Mouse (Mus musculus): ENCODE measurements around the gene Asz1.

The Asz1 gene

GRCm38 (mm10) chr6:18108934-18109333 is at the start of gene Asz1:
Asz1 (minus strand) TSS chr6:18109061.
- DNase-seq (ENCODE audit: low read depth in 1 of 2, low spot score in 2 of 2), result no peak

DNA sequence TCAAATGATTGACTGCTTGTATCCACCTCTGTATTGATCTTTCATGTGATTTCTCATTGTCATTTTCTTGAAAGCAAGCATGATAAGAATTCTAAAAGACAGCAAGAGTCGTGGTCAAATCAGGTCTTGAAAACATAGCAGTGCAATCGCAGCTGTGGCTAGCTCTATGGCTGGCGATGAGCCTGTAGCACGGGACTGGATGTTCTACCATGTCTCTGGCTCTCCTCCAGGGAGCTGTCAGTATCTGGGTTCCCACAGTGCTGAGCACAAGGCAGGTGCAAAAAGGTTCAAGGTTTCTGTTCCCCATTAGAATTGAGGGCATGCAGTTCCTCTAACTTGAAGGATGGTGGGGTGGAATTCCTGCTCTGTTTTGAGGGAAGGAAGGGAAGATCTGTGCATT is 44.2 kb upstream of the Asz1 start:
- no peak for DNase-seq (ENCODE audit: low read depth in 1 of 2, low spot score in 2 of 2)

GRCm38 (mm10) chr6:18135246-18135645 is 26.4 kb upstream of the Asz1 start:
- no peak for DNase-seq (ENCODE audit: low read depth in 1 of 2, low spot score in 2 of 2)

GRCm38 (mm10) chr6:18128059-18128458 is 19.2 kb upstream of the Asz1 start:
- no peak for DNase-seq (ENCODE audit: low read depth in 1 of 2, low spot score in 2 of 2)

DNA sequence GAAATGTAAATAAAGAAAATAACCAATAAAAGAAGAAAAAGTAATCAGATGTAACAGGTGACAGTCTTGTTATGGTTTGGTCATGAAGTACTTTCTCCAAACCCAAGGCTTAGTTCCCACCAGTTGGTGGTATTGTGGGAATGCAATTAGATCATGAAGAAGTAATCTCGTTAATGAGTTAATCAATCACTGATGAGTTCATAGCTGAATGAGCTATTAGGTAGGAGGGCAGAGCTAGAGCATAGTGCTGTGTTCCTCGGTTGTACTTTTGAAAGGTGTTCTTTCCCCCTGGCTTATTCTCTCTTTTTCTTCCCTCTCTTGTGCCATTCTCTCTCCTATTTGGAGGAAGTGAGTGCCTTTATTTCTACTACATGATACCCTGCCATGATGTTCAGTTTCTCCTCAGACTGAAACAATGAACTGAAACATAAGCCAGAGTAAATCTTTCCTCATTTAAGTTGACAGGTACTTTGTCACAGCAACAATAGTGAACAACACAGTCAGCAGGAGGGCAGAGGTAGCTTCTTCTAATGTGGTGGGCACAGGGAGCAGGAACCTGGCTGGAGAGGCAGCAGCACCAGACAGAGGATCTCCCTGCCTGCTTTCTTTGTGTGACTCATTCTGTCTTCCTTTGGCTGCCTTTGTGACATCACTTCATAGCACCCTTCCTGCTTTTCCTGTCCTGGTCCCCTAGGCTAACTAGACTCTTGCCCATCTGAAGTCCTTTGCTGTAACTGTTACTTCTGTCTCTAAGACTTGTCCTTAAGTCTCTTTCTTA is 18.5 kb upstream of the Asz1 start:
- no peak for DNase-seq (ENCODE audit: low read depth in 1 of 2, low spot score in 2 of 2)

DNA sequence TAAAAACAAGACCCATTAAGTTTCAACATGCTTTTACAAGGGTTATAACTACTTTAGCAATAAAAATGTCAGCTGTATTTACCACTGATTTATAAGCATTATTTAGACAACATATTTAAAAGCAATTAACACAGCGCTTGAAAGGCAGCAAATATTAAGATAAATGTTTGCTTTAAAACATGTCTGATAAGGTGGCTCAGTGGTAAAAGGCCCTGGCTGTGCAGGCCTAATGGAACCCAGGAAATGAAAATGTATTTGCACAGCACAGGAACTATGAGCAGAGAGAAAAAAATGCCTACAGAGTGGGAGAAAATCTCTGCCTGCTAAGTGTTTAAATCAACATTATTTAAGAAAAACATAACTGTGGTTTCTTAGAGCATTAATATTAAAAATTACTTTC is 12.0 kb downstream of the Asz1 start:
- DNase-seq (ENCODE audit: low read depth in 1 of 2, low spot score in 2 of 2), result no peak

- no peak for DNase-seq (ENCODE audit: low read depth in 1 of 2, low spot score in 2 of 2)
Observed at GRCm38 (mm10) chr6:18089098-18089497, 19.8 kb downstream of the Asz1 start.

- no peak for DNase-seq (ENCODE audit: low read depth in 1 of 2, low spot score in 2 of 2)
Observed at GRCm38 (mm10) chr6:18087160-18087804, 21.6 kb downstream of the Asz1 start.

- DNase-seq (ENCODE audit: low read depth in 1 of 2, low spot score in 2 of 2), result no peak
Observed at GRCm38 (mm10) chr6:18078615-18079014, 30.2 kb downstream of the Asz1 start.

DNA sequence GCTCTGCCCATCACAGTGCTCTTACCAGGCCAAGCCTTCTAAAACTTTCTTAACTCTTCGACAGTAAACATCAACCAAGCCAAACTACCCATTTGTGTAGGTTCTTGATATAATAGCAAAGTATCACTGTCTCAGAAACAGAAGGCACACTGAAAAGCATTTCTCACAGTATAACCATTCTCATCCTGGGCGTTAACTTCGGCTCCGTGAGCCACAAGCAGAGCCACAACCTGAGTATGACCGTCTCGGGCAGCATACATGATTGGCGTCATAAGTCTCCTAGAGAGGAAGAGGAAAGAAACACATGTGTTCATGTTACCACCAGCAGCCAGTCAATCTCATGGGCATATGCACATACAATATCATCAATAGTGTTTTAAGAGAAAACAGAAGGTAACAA is 31.9 kb downstream of the Asz1 start:
- DNase-seq (ENCODE audit: low read depth in 1 of 2, low spot score in 2 of 2), result no peak

DNA sequence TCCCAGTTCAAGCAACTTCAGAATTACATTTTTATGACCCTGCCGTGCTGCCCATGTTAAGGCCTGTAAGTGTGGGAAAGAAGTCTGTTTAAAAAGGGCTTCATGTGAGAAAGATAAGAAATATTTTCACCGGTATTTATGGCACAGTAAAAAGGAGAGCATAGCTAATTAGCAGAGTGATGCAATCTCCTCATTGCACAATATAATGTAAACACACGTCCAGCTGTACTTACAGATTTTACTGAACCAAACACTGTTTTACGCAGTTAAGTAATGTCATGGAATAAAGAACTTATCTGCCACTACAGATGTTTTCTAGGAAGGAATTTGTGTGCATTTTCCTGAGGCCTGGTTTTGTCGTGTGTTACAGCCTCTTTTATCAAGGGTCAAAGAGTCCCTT is 32.3 kb downstream of the Asz1 start:
- DNase-seq (ENCODE audit: low read depth in 1 of 2, low spot score in 2 of 2), result no peak

DNA sequence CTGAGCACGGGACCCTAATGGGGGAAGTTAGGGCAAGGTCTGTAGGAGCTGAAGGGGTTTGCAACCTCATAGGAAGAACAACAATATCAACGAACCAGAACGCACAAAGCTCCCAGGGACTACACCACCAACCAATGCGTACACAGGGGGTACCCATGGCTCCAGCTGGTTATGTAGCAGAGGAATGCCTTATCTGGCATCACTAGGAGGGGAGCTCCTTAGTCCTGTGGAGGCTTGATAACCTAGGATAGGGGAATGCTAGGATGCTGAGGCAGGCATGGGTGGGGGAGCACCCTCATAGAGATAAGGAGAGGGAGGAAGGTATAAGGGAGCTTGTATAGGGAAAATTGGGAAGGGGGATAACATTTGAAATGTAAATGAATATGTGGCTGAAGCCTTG is 51.0 kb downstream of the Asz1 start:
- no peak for DNase-seq (ENCODE audit: low read depth in 1 of 2, low spot score in 2 of 2)

- no peak for DNase-seq (ENCODE audit: low read depth in 1 of 2, low spot score in 2 of 2)
Observed at GRCm38 (mm10) chr6:18051702-18052101, 57.2 kb downstream of the Asz1 start.

- DNase-seq (ENCODE audit: low read depth in 1 of 2, low spot score in 2 of 2), result no peak
Observed at GRCm38 (mm10) chr6:18044299-18044698, 64.6 kb downstream of the Asz1 start.

DNA sequence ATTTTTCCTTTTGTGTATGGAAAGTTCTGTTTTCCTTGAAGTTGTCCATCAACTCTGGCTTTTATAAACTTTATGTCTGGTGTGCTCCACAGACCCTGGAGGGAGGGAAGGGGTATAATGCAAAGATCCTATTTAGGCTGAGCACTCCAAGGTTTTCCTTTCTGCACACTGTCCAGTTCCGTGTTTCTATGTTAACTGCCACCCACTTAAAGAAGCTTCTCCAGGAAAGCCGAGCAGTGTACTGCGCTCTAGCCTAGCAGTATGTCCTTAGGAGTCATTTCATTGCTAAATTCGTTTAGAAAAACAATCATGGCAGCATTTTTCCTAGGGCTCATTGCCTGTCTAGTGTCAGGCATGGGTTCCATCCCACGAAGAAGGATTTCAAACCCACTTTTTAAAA is 65.7 kb downstream of the Asz1 start:
- DNase-seq (ENCODE audit: low read depth in 1 of 2, low spot score in 2 of 2), result no peak

DNA sequence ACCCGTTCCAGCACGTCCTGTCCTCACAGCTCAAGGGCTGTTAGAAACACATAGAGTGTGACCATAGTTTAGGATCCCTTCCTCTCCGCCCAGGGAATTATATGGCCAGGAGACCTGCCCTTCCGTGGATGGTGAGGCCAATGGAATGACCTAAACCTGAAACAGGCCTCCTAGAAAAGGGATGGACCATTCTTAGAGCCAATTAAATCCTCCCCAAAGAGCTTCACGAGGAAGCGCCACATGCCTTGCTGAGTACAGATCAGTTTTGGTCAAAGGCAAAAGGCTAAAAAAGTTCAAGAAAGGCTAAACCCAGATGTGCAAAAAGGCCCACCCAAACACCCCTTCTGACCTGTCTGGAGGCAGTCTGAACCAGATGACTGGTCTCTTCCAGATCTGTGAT is 76.6 kb downstream of the Asz1 start:
- no peak for DNase-seq (ENCODE audit: low read depth in 1 of 2, low spot score in 2 of 2)

GRCm38 (mm10) chr6:18031509-18032010 is 77.3 kb downstream of the Asz1 start:
- DNase-seq (ENCODE audit: low read depth in 1 of 2, low spot score in 2 of 2), result no peak

GRCm38 (mm10) chr6:18030868-18031508 is 77.9 kb downstream of the Asz1 start:
- no peak for DNase-seq (ENCODE audit: low read depth in 1 of 2, low spot score in 2 of 2)

DNA sequence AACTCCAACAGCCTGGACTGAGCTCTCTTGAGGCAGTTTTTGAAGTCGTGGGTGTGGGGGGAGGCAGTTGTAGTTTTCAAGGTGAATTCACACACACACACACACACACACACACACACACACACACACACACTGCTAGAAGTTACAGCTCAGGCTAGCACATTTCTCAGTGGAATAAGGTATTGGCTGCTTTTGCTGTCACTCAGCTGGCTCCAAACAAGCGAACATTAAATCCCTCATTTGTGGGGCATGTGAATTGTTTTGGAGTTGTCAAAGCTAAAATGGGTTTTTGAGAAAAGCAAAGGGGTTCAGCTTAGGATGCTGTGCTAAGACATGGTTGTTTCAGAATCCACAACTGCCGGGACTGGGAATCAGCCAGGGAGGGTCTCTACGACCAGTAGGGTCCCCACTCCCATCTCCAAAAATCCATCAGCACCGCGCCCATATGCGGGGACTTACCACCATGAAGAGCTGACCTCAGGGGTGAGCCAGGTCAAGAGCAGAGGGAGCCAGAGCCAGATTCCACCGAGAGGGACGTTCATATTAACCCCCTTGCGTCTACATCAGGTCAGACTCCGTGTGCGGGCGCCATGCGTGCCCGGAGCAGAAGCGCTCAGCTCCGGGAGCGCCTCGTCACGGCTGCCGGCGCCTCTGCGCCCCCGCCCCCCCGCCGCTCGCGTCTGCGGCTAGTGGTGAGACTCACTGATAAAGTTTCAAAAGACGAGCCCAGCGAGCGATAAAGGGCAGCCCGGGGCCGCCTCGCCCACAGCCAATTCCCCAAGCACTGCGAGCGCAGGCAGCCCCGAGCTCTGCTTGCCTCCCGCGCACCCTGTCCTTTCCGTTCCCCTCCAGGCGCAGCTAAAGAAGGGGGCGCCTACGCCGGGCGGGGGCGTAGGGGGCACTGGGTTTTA is 78.9 kb downstream of the Asz1 start, which contains the start of gene Wnt2:
Gene Wnt2, minus strand, starts transcription at position 840 of the 911 bp plus-strand sequence.
- no peak for DNase-seq (ENCODE audit: low read depth in 1 of 2, low spot score in 2 of 2)

DNA sequence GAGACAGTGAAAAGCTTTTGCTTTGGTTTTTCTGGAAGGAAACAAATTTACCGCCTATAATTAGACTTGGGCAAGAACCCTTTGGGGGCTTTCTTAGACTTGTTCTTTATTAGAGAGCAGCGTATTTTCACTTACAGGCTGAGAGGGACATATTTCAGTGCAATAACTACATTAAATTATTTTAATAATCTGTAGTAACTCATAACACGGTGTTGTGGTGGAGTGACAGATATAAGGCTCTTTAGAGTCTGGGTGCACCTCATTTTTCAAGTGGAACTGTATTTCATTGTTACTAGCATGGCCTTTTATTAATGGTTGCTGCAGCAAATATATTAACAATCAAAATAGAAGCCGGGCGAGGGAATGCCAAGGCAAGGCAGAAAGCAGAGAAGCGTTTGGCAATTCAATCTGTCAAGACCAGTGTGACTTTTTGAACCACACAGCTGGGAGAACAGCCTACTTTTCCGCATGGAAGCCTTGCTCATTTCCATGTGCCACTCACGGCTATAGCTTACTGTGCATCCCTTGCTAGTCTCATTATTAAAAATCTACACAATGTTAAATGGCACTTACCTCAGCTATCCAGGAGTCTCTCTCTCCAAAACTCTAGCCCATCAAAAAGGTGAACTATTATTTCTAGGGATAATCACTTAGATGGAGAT is 84.6 kb downstream of the Asz1 start:
- DNase-seq (ENCODE audit: low read depth in 1 of 2, low spot score in 2 of 2), result no peak
